Mouse (Mus musculus) embryo, embryonic 10.5 days (tissue): ENCODE results near the gene Robo4.

Source experiments
- DNase-seq: peaks from one replicate; pipeline ENCODE4 v3.0.0-alpha.2; 2015; ENCODE audit warnings: low spot score

Gene Robo4

GRCm38 (mm10) chr9:37401802-37402201 is at the start of gene Robo4:
Robo4 (plus strand) TSS chr9:37401897.
- peak; percentile 22 for DNase-seq

GRCm38 (mm10) chr9:37354485-37354884 is 47.2 kb upstream of the Robo4 start:
- no peak for DNase-seq

- peak; percentile 28 for DNase-seq
Observed at GRCm38 (mm10) chr9:37358713-37359330, 42.9 kb upstream of the Robo4 start.

GRCm38 (mm10) chr9:37359331-37360220 is 42.1 kb upstream of the Robo4 start:
- DNase-seq: peak; percentile 88

GRCm38 (mm10) chr9:37362084-37362483 is 39.6 kb upstream of the Robo4 start:
- DNase-seq: no peak

GRCm38 (mm10) chr9:37362881-37363280 is 38.8 kb upstream of the Robo4 start:
- DNase-seq: no peak

GRCm38 (mm10) chr9:37363551-37363950 is 38.1 kb upstream of the Robo4 start:
- no peak for DNase-seq

GRCm38 (mm10) chr9:37364392-37364791 is 37.3 kb upstream of the Robo4 start:
- DNase-seq: no peak

- no peak for DNase-seq
Observed at GRCm38 (mm10) chr9:37365706-37366105, 36.0 kb upstream of the Robo4 start.

GRCm38 (mm10) chr9:37367301-37368080 is 34.2 kb upstream of the Robo4 start, which contains the start of gene Hepacam:
Hepacam (plus strand) TSS chr9:37367351.
- DNase-seq: no peak

- no peak for DNase-seq
Observed at GRCm38 (mm10) chr9:37368081-37368830, 33.4 kb upstream of the Robo4 start.

- DNase-seq: no peak
Observed at GRCm38 (mm10) chr9:37368860-37369259, 32.8 kb upstream of the Robo4 start.

GRCm38 (mm10) chr9:37371232-37371801 is 30.4 kb upstream of the Robo4 start:
- no peak for DNase-seq

GRCm38 (mm10) chr9:37375718-37376117 is 26.0 kb upstream of the Robo4 start:
- no peak for DNase-seq

GRCm38 (mm10) chr9:37383161-37383560 is 18.5 kb upstream of the Robo4 start:
- DNase-seq: no peak

- DNase-seq: peak; percentile 71
Observed at GRCm38 (mm10) chr9:37384284-37385182, 17.2 kb upstream of the Robo4 start.

GRCm38 (mm10) chr9:37390891-37391290 is 10.8 kb upstream of the Robo4 start:
- no peak for DNase-seq

- no peak for DNase-seq
Observed at GRCm38 (mm10) chr9:37392071-37392470, 9.6 kb upstream of the Robo4 start.

- DNase-seq: no peak
Observed at GRCm38 (mm10) chr9:37393482-37394131, 8.1 kb upstream of the Robo4 start.

- peak; percentile 8 for DNase-seq
Observed at GRCm38 (mm10) chr9:37400585-37400984, 1.1 kb upstream of the Robo4 start.
